Mouse (Mus musculus): Measurements from ENCODE around the gene Olfr175-ps1.

Gene Olfr175-ps1

GRCm38 (mm10) chr16:58826732-58827319, at the start of gene Olfr175-ps1:
Gene Olfr175-ps1 (minus strand): TSS chr16:58826782.
- DNase-seq (ENCODE audit: extremely low spot score): no peak

GRCm38 (mm10) chr16:58874668-58875067, 48.1 kb upstream of the Olfr175-ps1 start, which contains the start of gene Olfr177:
Gene Olfr177 (minus strand): TSS chr16:58874768.
- DNase-seq (ENCODE audit: extremely low spot score): no peak

GRCm38 (mm10) chr16:58861479-58861878, 34.9 kb upstream of the Olfr175-ps1 start:
- DNase-seq (ENCODE audit: extremely low spot score): no peak

- DNase-seq (ENCODE audit: extremely low spot score): no peak
These were observed 33.6 kb upstream of the Olfr175-ps1 start for GRCm38 (mm10) chr16:58860032-58860737.

- DNase-seq (ENCODE audit: extremely low spot score): no peak
These were observed 26.4 kb downstream of the Olfr175-ps1 start, which contains the start of gene Olfr173 for GRCm38 (mm10) chr16:58800168-58800567. Gene Olfr173 (minus strand): TSS chr16:58800268.

Measured in embryo, embryonic 9.5 days (tissue).